Mouse (Mus musculus) gastrocnemius, adult 2 months (tissue): Measurements from ENCODE around the gene Dnajb13. TPM values are rescaled to one million over a fixed set of nuclear protein-coding genes. Genes with fewer than 3 reads are reported as not detected.

Experiments
- DNase-seq: peaks from one replicate; pipeline ENCODE4 v3.0.0; 2022
- H3K27ac ChIP-seq: fragments of 200-600 bp; 2 replicates; pipeline ENCODE4 v1.8.1; 2022; ENCODE audit warnings: mild to moderate bottlenecking
- H3K4me3 ChIP-seq: fragments of 200-600 bp; 2 replicates; pipeline ENCODE4 v1.8.1; 2022; ENCODE audit warnings: mild to moderate bottlenecking, moderate library complexity
- CTCF ChIP-seq: fragments of 200-600 bp; IDR thresholded peaks from 2 replicates; pipeline ENCODE4 v1.8.1; 2022; ENCODE audit warnings: antibody characterized with exemption, mild to moderate bottlenecking, moderate library complexity
- intact Hi-C: fragments of 180-260 bp; cut with DNase I; formaldehyde crosslinking; loops from one replicate; pipeline ENCODE4 v1.15.1; 2025
- total RNA-seq, 2 experiments: library from RNA; stranded (reverse); gene quantifications; 2 replicates each; pipeline ENCODE4 v1.2.3; 2021

Dnajb13 gene
- total RNA-seq, 2 experiments from 2014 or later, result not detected

DNA sequence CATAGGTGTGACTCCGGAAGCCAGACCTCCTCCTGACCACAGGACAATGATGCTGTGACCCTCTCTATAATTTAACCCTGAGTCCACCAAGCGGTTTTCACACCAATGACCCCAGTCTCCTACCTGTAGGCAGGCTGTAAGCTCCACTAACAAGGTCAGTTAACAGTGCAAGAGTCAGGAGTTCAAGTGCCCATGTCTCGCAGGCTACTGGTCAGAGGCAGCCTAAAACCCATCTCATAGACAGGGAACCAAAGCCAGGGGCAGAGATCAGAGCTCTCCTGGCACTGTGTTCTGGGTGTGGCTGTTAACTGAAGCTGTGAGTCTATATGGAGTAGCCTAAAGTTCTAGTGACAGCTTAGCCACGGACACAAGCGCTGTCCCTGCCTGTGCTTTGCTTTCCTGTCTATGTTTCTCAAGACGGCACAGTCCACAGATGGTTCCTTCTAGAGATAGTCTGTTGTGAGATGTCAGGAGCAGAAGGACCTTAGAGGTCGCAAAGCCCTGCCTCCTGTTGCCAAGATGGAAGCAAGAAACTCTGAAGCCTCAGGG is 12.3 kb downstream of the Dnajb13 start:
- no peak for DNase-seq
- H3K4me3 ChIP-seq, result no peak overlapping the region
- H3K27ac ChIP-seq, result no peak overlapping the region
- no peak for TF ChIP-seq CTCF
- intact Hi-C loops, result no loop called here

DNA sequence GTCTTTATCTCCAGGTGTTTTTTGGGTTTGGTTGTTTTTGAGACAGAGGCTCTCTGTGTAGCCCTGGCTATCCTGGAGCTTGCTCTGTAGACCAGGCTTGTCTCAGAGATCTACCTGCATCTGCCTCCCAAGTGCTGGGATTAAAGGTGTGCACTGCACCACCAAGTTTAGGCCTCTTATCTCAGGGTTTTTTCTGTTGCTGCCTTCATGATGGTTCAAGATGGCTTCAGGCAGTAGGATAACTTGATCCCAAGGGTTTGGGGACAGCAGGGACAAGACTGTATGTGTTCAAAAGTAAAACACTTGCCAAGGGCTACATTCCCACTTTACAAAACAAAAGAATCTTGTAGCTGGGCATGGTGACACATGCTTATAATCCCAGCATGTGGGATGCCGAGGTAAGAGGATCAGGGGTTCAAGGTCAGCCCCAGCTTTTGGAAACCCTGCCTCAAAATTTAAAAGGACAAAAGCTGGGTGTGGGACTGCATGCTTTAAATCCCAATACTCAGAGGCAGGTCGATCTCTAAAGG is 12.9 kb downstream of the Dnajb13 start:
- intact Hi-C loops, result no loop called here
- DNase-seq, result no peak
- TF ChIP-seq CTCF, result no peak
- H3K4me3 ChIP-seq, result no peak overlapping the region
- no peak overlapping the region for H3K27ac ChIP-seq

DNA sequence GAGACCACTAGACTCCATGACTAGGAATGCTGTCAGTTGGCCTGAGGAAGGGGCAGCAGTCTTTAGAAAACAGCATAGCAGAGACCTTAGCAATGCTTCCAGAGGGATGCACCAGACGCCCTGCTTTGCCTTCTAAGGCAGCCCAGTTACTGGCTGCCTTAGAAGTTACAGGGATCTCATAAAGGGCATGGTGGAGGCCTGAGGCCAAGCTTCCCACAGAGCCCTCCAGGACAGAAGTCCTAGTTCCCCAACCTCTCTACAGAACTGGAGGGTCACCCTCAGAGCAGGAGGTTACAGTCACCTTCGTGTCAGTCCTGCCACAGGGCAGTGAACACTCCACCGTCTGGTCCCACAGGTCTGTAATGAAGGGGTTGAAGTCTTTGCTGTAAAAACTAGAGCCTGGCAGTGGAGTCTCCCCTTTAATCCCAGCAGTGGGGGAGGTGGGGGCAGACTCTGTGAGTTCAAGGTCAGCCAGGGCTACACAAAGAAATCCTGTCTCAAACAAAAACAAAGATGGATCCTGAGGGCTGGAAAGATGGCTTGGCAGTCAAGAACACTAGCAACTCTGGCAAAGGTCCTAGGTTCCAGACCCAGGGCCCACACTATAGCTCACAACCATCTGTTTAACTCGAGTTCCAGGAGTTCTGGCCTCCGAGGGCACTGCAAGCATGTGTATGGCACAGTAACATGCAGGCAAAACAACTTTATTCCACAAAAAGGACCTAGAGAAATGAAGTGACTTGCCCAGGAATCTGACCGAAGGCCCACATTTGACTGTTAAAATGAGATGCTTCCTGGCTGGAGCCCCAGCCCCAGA is 13.5 kb downstream of the Dnajb13 start:
- TF ChIP-seq CTCF, result no peak
- intact Hi-C loops, result no loop called here
- DNase-seq, result no peak
- Histone ChIP-seq H3K4me3 (no peak overlapping the region), H3K27ac (no peak overlapping the region)

DNA sequence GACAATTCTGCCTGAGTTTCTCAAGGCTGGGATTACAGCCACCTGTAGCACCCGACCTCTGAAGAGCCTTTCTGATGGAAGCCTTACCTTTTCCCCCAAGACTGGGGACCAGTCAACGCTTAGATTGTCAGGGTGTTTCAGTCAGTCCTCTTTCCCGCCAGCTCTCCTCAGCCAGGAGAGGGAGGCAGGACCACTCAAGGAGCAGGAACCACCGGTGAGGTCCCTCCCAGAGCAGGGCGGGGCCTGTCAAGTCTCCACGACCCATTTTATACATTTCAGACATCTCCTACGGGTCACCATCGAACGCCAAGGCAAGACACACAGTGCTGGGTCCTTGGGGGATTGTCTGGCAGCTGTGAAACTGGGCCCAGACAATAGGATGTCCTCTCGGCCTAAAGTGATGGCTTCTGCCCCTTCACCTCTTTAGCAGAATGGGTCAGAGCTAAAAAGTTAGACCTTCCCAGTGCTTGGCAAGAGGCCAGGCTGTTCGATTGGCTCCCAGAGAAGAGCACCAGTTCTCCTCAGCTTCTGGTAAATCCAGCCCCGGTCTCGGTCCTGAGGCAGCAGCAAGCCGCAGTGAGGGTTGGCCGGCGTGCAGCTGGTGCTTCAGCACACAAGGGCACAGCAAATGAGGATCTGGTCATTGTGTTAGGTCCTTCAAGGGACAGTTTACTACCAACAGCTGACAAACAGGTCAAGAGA is 14.3 kb downstream of the Dnajb13 start:
- TF ChIP-seq CTCF, result no peak
- Histone ChIP-seq H3K4me3 (no peak overlapping the region), H3K27ac (no peak overlapping the region)
- intact Hi-C loops, result no loop called here
- DNase-seq, result no peak

DNA sequence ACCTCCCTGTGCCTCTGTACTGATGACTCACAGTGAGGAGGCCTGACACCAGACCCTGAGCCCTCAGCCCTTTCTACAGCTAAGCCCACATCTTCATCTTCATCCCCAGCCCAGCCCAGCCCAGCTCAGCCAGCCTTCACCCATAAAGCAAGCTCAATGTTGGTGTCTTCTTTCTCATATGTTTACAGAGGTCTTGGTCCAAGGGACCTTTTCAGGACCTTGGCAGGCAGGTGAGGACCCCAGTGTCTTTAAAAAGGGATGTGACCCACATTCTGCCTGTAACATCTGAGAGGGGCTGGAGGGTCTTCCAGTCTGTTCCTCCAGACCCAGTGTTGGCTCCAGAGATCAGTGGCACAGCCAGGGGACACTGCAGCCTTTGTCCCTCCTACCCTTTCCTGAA is 15.3 kb downstream of the Dnajb13 start:
- no peak overlapping the region for H3K27ac ChIP-seq
- intact Hi-C loops, result no loop called here
- TF ChIP-seq CTCF, result no peak
- no peak for DNase-seq
- no peak overlapping the region for H3K4me3 ChIP-seq

DNA sequence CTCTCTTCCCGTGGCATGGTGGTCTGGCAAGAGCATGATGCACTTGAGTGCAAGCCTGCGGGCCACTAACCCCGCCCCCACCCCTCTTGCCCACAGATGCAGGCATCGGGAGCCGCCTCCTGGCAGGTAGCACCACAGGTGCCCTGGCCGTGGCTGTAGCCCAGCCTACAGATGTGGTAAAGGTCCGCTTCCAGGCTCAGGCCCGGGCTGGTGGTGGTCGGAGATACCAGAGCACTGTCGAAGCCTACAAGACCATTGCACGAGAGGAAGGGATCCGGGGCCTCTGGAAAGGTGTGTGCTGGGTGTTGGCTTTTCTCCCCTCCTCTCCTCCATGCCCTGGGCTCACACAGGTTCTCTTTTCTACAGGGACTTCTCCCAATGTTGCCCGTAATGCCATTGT is 16.8 kb downstream of the Dnajb13 start:
- TF ChIP-seq CTCF, result no peak
- DNase-seq, result no peak
- intact Hi-C loops, result no loop called here
- H3K27ac ChIP-seq, result no peak overlapping the region
- no peak overlapping the region for H3K4me3 ChIP-seq

DNA sequence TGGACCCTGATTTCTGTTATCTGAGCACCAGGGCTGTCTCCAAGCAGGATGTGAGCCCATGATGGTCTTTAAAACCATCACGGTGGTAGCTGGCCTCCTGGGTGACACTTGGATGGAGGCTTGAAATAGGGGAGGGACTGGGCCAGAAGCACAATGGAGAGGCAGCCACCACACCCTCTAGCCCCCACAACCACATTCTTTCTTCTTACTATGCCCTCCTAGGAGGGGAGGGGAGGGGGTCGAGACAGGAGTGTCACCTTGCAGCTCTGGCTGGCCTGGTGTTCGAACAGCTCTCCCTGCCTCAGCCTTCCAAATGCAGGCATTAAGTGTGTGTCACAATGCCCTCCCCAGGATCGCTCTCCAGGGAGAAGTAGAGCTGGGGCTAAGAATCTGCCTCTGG is 17.4 kb downstream of the Dnajb13 start:
- intact Hi-C loops, result no loop called here
- Histone ChIP-seq H3K27ac (no peak overlapping the region), H3K4me3 (no peak overlapping the region)
- TF ChIP-seq CTCF, result no peak
- DNase-seq, result no peak

DNA sequence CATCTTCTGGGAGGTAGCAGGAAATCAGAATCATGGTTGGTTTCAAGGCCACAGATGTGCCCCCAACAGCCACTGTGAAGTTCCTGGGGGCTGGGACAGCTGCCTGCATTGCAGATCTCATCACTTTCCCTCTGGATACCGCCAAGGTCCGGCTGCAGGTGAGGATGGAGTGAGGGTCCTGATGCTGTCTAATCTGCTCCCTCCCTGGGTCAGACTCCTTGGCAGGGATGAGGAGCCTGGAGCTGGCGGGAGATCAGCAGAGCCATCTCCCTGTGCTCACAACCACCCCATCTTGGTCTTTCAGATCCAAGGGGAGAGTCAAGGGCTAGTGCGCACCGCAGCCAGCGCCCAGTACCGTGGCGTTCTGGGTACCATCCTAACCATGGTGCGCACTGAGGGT is 18.0 kb downstream of the Dnajb13 start:
- TF ChIP-seq CTCF, result no peak
- H3K27ac ChIP-seq, result peak overlapping the region; percentile 68; the same call in 1 of the 2 replicates
- DNase-seq, result no peak
- intact Hi-C loops, result no loop called here
- peak overlapping the region; percentile 78 for H3K4me3 ChIP-seq

DNA sequence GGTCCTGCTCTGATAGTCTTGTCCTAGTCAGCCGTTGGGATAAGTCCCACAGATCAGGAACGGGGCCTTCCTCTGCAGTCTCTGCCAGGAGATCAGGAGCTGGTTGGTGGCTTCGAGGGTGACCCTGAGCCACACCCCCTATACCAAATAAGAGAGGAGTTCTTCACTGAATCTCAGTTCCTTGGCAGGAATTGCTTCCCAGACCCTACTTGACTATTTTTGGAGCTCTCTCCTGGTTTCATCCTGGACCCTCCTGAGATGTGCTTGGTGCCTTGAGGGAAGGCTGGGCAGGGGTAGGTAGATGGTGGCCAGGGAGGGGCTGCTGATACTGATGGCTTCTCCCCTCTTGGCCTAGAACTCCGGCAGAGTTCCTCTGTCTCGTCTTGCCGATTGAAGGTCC is 18.4 kb downstream of the Dnajb13 start:
- DNase-seq, result no peak
- peak overlapping the region; percentile 78 for H3K4me3 ChIP-seq
- H3K27ac ChIP-seq, result peak overlapping the region; percentile 68
- intact Hi-C loops, result no loop called here
- TF ChIP-seq CTCF, result no peak

DNA sequence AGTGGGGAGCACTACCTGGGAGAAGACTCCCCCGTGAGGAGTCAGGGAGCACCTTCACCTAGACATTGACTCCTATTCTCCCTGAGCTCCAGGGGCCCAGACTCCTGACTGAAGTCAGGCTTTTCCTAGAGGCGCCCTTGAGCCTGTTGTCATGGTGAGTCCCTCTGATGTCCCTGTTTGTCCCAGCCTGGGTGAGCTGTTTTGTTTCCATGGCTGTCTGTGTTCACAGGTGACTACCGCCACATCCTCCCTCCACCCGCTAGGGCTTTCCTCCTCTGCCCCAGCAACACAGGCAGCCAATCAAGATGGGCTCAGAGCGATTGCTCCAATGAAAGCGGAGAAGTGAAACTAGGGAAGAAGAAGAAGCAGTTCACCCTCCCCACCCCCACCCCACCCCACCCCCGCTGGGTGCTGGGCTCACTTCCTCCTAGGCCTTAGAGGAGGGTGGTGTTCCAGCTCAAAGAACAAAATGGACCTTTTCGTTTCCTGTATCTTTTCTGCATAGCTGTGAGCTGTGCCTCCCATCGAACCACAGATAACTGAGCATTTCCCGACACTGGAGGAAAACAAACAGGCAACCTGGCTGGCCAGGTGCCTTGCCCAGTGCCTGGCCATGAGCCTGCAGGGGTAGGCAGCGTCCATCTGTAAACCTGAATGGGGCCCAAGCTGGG is 19.0 kb downstream of the Dnajb13 start:
- peak; percentile 57 for DNase-seq
- Histone ChIP-seq H3K27ac (peak overlapping the region; percentile 68), H3K4me3 (peak overlapping the region; percentile 78)
- intact Hi-C loops, result no loop called here
- no peak for TF ChIP-seq CTCF

DNA sequence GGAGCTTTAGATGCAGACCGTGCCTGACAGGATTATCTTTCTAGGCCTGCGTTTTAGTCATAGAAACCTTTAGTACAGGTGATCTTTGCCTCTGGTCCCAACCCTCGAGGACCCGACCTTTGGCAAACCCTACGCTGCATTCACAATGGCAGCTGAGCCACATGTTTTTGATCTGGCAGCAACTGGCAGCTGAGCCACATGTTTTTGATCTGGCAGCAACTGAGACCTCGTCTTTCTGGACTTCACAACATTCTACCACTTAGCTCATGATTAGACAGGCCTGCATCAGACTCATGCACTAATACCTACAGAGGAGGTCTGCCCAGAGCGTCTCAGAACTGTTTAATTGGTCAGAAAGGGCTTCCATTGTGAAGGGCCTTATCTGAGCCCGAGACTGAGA is 19.7 kb downstream of the Dnajb13 start:
- DNase-seq, result no peak
- H3K27ac ChIP-seq, result peak overlapping the region; percentile 62
- TF ChIP-seq CTCF, result no peak
- intact Hi-C loops, result no loop called here
- peak overlapping the region; percentile 78 for H3K4me3 ChIP-seq

DNA sequence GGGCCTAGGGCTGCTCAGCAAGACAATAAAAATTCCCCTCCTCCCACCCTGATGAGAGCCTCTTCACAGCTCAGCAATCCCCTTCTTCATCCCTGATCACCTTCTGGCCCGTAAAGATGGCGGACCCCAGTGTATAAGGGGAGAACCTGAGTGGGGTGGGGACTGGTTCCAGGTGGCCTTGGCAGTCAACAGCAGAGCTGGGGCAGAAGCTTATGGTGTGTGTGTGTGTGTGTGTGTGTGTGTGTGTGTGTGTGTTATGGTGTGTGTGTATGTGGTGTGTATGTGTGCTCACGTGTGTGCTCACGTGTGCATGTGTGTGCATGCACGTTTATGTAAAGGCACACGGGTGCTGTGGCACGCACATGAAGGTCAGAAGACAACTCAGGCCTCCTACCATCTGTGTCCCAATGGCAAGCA is 20.3 kb downstream of the Dnajb13 start:
- Histone ChIP-seq H3K27ac (peak overlapping the region; percentile 83), H3K4me3 (peak overlapping the region; percentile 78)
- TF ChIP-seq CTCF, result no peak
- no peak for DNase-seq
- intact Hi-C loops, result no loop called here
